Mouse (Mus musculus) adrenal gland, postnatal 4 days (tissue): ENCODE data around the gene 6330403K07Rik. TPM values are rescaled to one million over a fixed set of nuclear protein-coding genes. Genes with fewer than 3 reads are reported as not detected.
A peak's percentile ranks its signal among the peaks of the same experiment; 100 is the strongest.

ENCODE experiments used
- DNase-seq, 2 experiments: peaks; one replicate each; pipeline ENCODE4 v3.0.0; 2021 to 2022; ENCODE audit warnings: low spot score in 2 of 2, mixed read lengths in 2 of 2
- total RNA-seq, 2 experiments: library from RNA; stranded (reverse); gene quantifications; 2 replicates each; pipeline ENCODE4 v1.2.3; 2021

Gene 6330403K07Rik
- total RNA-seq, 2 experiments from 2014 or later, result 24.6 to 28.5 TPM

GRCm38 (mm10) chr11:71001167-71001566 is 32.1 kb downstream of the 6330403K07Rik start:
- no peak for DNase-seq

- peak; percentile 89 to 95 for DNase-seq
Measured at GRCm38 (mm10) chr11:70982557-70983228, 50.6 kb downstream of the 6330403K07Rik start, which contains the start of gene C1qbp. Gene C1qbp, minus strand, starts transcription at chr11:70983026.

GRCm38 (mm10) chr11:70982030-70982429 is 51.3 kb downstream of the 6330403K07Rik start:
- DNase-seq, result no peak

Other genes with a start within 250 kb of the 6330403K07Rik start
- under 1 TPM; 0.48 to 0.68 TPM for gene Scimp, start 220.9 kb downstream of the 6330403K07Rik start, total RNA-seq
- 10 to 100 TPM; 95.2 to 96.0 TPM for gene Rabep1, start 188.7 kb downstream of the 6330403K07Rik start, total RNA-seq
- 10 to 100 TPM; 85.5 to 86.5 TPM for gene Nup88, start 63.5 kb downstream of the 6330403K07Rik start, total RNA-seq
- 10 to 100 TPM; 27.5 to 28.5 TPM for gene Rpain, start 63.3 kb downstream of the 6330403K07Rik start, total RNA-seq
- 100 to 1,000 TPM; 231 to 239 TPM for gene C1qbp, start 50.5 kb downstream of the 6330403K07Rik start, total RNA-seq
- gene Dhx33, start 29.1 kb downstream of the 6330403K07Rik start, total RNA-seq, result 10 to 100 TPM; 32.4 to 32.6 TPM
- 10 to 100 TPM; 17.9 to 22.7 TPM for gene Mis12, start 13.9 kb downstream of the 6330403K07Rik start, total RNA-seq
- 10 to 100 TPM; 43.2 to 44.1 TPM for gene Derl2, start 13.7 kb downstream of the 6330403K07Rik start, total RNA-seq
- gene Nlrp1a, start 111.2 kb upstream of the 6330403K07Rik start, total RNA-seq, result 1 to 10 TPM; 1.2 to 1.5 TPM
- under 1 TPM; 0.23 to 0.28 TPM for gene Nlrp1b, start 197.2 kb upstream of the 6330403K07Rik start, total RNA-seq